Mouse (Mus musculus) lung, adult 2 months (tissue): ENCODE results near the gene Acsm4. TPM values are rescaled to one million over a fixed set of nuclear protein-coding genes. Genes with fewer than 3 reads are reported as not detected.

Experiments
- DNase-seq: peaks from one replicate; pipeline ENCODE4 v3.0.0; 2022
- H3K4me1 ChIP-seq: fragments of 200-500 bp; 2 replicates; pipeline ENCODE4 v1.6.1; 2011; ENCODE audit warnings: low read length; ENCODE audit not compliant: control insufficient read depth, insufficient read depth
- H3K4me3 ChIP-seq: fragments of 200-500 bp; replicated peaks from 2 replicates; pipeline ENCODE3; 2011; ENCODE audit warnings: low read depth, mild to moderate bottlenecking, control low read depth, low read length; ENCODE audit errors: extremely low read depth
- CTCF ChIP-seq: fragments of 200-500 bp; IDR thresholded peaks from 2 replicates; pipeline ENCODE4 v1.5.1; 2011; ENCODE audit warnings: mild to moderate bottlenecking, low read length, control low read depth; ENCODE audit not compliant: insufficient read depth
- POLR2A ChIP-seq: fragments of 200-500 bp; IDR thresholded peaks from 2 replicates; pipeline ENCODE4 v1.6.1; 2011; ENCODE audit warnings: low read depth, mild to moderate bottlenecking, control low read depth, low read length, borderline replicate concordance; ENCODE audit errors: extremely low read depth
- WGBS: fragments of 180-500 bp; shearing (Covaris S2); methylation state at CpG from one replicate; pipeline ENCODE4 v1.1.7; 2018; 5-methylcytosine and 5-hydroxymethylcytosine counted together
- polyA plus RNA-seq: library from polyadenylated mRNA; depleted of rRNA; stranded (reverse); fragments of >200 nt; gene quantifications from 2 replicates; pipeline ENCODE4 v1.2.3, GENCODE M21; 2012; rRNA removed

Acsm4 gene
- polyA plus RNA-seq, 1 experiment, result not detected

GRCm38 (mm10) chr7:119753696-119754095 lies 63.9 kb downstream of the Acsm4 start:
- no peak overlapping the region for H3K4me3 ChIP-seq
- H3K4me1 ChIP-seq, result no peaks in the 10 kb centered on the region
- TF ChIP-seq CTCF (no peak), POLR2A (no peak)
- DNase-seq, result no peak
- WGBS, result 89% methylated on average over 1 of the region's 1 CpGs

GRCm38 (mm10) chr7:119760527-119760951 lies 70.7 kb downstream of the Acsm4 start, which contains the start of gene Acsm3:
TSS of gene Acsm3 (plus strand) at chr7:119760923.
- Histone ChIP-seq H3K4me3 (no peak within 1 kb of the TSS), H3K4me1 (no peaks in the 10 kb centered on the region)
- DNase-seq, result no peak
- WGBS, result 40% methylated on average over 11 of the region's 11 CpGs
- no peak for TF ChIP-seq POLR2A
- no peak for TF ChIP-seq CTCF

DNA sequence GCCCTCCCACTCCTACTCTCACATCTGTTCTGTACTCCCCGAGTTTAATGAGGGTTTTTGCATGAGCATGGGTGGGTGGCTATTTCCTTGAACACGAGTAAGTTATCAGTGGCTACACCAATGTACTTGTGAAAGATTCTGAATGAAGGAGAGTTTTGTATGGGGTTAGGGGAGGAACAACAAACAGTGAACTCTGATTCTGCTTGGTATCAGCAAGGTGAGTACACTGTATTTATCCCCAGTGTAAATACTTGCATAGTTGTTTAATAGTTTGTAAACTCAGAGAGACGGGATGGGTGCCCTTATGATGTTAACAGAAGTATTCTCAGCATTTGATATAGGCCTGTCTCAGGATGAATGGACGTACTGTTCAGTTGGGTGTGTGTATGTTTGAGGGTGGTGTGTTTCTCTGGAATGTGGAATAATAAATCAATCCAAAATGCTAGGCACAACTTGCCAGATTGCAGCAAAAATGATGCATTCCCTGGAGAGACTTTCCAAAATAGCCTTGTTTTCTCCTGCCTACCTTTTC lies 72.4 kb downstream of the Acsm4 start:
- Histone ChIP-seq H3K4me1 (no peaks in the 10 kb centered on the region), H3K4me3 (no peak overlapping the region)
- DNase-seq, result no peak
- TF ChIP-seq CTCF (no peak), POLR2A (no peak)
- WGBS, result 36% methylated on average over 4 of the region's 4 CpGs

Other genes starting within 250 kb of the Acsm4 start
- gene Gp2, start 230.7 kb upstream of the Acsm4 start, polyA plus RNA-seq, result 0.49 and 0.60 TPM in 2 replicates
- gene Umod, start 210.7 kb upstream of the Acsm4 start, polyA plus RNA-seq, result 0.27 and 0.58 TPM in 2 replicates
- 0.51 and 0.91 TPM in 2 replicates for gene Acsm5, start 170.6 kb upstream of the Acsm4 start, polyA plus RNA-seq
- not detected in 2 replicates for gene Pdilt, start 166.5 kb upstream of the Acsm4 start, polyA plus RNA-seq
- gene Acsm2, start 135.7 kb upstream of the Acsm4 start, polyA plus RNA-seq, result not detected in 2 replicates
- gene Acsm1, start 83.0 kb upstream of the Acsm4 start, polyA plus RNA-seq, result 3.7 and 6.2 TPM in 2 replicates
- gene Thumpd1, start 30.8 kb downstream of the Acsm4 start, polyA plus RNA-seq, result 9.1 and 10.3 TPM in 2 replicates
- gene Acsm3, start 70.9 kb downstream of the Acsm4 start, polyA plus RNA-seq, result 0.57 and 2.9 TPM in 2 replicates
- 1.6 and 4.9 TPM in 2 replicates for gene Rexo5, start 104.0 kb downstream of the Acsm4 start, polyA plus RNA-seq
- 0.76 and 1.2 TPM in 2 replicates for gene Eri2, start 104.0 kb downstream of the Acsm4 start, polyA plus RNA-seq
- 1.3 and 3.0 TPM in 2 replicates for gene Lyrm1, start 205.8 kb downstream of the Acsm4 start, polyA plus RNA-seq
- 4.1 and 6.7 TPM in 2 replicates for gene Dcun1d3, start 206.3 kb downstream of the Acsm4 start, polyA plus RNA-seq